Mouse (Mus musculus) kidney, embryonic 14.5 days (tissue): Measurements from ENCODE around the gene Pex16. TPM values are rescaled to one million over a fixed set of nuclear protein-coding genes. Genes with fewer than 3 reads are reported as not detected.
A peak's percentile ranks its signal among the peaks of the same experiment; 100 is the strongest.

Source experiments
- ATAC-seq: fragments of 200-750 bp; cut with Nextera tagmentation; 2 replicates; pipeline ENCODE4 v1.8.0; 2017; ENCODE audit warnings: moderate number of reproducible peaks, mild to moderate bottlenecking, moderate TSS enrichment, moderate library complexity; ENCODE audit not compliant: low FRiP score, low TSS enrichment
- H3K27ac ChIP-seq: fragments of 300-500 bp; sonication (generic); 2 replicates; pipeline ENCODE4 v1.5.1; 2014; ENCODE audit warnings: low read depth, mild to moderate bottlenecking, low read length, moderate library complexity, mixed read lengths
- H3K27me3 ChIP-seq: fragments of 300-500 bp; sonication (generic); 2 replicates; pipeline ENCODE4 v1.6.1; 2014; ENCODE audit warnings: mild to moderate bottlenecking, low read length; ENCODE audit not compliant: control insufficient read depth, insufficient read depth
- H3K36me3 ChIP-seq: fragments of 300-500 bp; sonication (generic); 2 replicates; pipeline ENCODE4 v1.6.1; 2014; ENCODE audit warnings: low read length, mixed read lengths; ENCODE audit not compliant: control insufficient read depth, insufficient read depth
- H3K4me1 ChIP-seq: fragments of 300-500 bp; sonication (generic); 2 replicates; pipeline ENCODE4 v1.6.1; 2014; ENCODE audit warnings: low read length, mixed read lengths; ENCODE audit not compliant: control insufficient read depth, insufficient read depth
- H3K4me2 ChIP-seq: fragments of 300-500 bp; sonication (generic); replicated peaks from 2 replicates; pipeline ENCODE4 v1.6.1; 2014; ENCODE audit warnings: low read depth, mild to moderate bottlenecking, low read length
- H3K4me3 ChIP-seq: fragments of 300-500 bp; sonication (generic); 2 replicates; pipeline ENCODE4 v1.5.1; 2014; ENCODE audit warnings: mild to moderate bottlenecking, low read length
- H3K9ac ChIP-seq: fragments of 300-500 bp; sonication (generic); 2 replicates; pipeline ENCODE4 v1.6.1; 2014; ENCODE audit warnings: low read depth, mild to moderate bottlenecking, low read length, moderate library complexity
- H3K9me3 ChIP-seq: fragments of 300-500 bp; sonication (generic); 2 replicates; pipeline ENCODE4 v1.6.1; 2016; ENCODE audit warnings: low read length; ENCODE audit not compliant: control insufficient read depth
- whole genome bisulfite sequencing: fragments of 180-500 bp; shearing (Covaris S2); extraction: QIAGEN DNeasy Blood & Tissue Kit; methylation state at CpG from one replicate; pipeline ENCODE4 v1.1.7; 2014; 5-methylcytosine and 5-hydroxymethylcytosine counted together
- polyA plus RNA-seq: library from polyadenylated mRNA; unstranded; fragments of >200 nt; fragmentation: Nextera tagmentation; extraction: Ambion mirVana; gene quantifications from 2 replicates; pipeline ENCODE4 v1.2.1, GENCODE M21; 2014

The Pex16 gene
- polyA plus RNA-seq, 1 experiment from 2014 or later: 22.7 TPM

DNA sequence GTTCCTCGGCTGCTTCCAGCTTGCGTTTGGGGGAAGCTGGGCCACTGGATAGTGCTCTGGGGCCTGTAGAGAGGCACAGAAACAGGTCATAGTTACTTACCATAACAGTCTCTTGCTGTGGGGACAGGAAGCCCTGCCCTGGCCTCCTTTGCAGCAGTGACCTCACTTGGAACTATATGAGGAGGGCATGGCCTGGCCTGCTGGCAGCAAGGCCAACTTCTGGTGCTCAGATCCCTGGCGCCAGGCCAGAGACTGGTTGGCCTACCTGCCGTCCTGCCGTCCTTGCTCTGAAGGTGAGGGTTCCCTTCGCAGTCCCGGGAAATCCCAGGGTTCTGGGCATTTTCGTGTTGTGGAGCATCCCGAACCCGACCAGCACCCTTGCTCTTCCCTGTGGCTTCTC is 37.2 kb downstream of the Pex16 start:
- H3K9ac ChIP-seq: no peak overlapping the region
- no peak overlapping the region for H3K4me2 ChIP-seq
- ATAC-seq: no peak
- no peaks in the 10 kb centered on the region for H3K27me3 ChIP-seq
- 93% methylated on average over 10 of the region's 10 CpGs for WGBS
- no peaks in the 10 kb centered on the region for H3K9me3 ChIP-seq
- no peak overlapping the region for H3K27ac ChIP-seq
- H3K4me1 ChIP-seq: no peaks in the 10 kb centered on the region
- peaks cover 90% of the 10 kb centered on the region for H3K36me3 ChIP-seq
- H3K4me3 ChIP-seq: no peak overlapping the region

DNA sequence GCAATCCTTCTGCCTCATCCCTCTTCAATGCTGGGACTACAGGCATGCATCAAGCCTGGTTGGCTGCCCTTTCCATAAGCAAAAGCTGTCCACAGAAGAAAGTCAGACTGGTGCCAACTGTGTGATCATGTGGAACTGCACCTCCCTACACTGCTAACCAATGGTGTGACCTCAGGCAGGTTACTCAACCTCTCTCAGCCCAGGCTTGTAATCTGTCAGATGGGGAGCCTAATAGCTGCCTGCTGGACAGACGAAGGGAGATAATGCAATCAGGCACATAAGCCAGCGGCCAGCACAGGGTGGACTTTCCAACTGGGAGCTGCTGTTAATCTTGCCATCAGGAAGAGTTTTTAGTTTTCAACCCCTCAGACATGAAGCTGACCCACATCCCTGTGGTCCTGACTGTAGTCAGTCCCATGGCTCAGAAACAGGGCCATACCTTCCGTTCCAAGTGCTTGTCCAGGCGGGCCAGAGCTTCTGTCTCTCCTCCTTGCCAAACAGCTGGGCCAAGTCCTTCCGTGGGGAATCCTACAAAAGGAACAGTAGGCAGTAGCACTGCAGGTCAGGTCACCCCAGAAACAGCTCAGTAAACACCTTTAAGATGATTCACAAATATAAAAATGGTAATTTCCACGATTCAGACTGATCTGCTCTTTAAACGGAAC is 47.4 kb downstream of the Pex16 start:
- 93% methylated on average over 7 of the region's 7 CpGs for WGBS
- ATAC-seq: no peak

DNA sequence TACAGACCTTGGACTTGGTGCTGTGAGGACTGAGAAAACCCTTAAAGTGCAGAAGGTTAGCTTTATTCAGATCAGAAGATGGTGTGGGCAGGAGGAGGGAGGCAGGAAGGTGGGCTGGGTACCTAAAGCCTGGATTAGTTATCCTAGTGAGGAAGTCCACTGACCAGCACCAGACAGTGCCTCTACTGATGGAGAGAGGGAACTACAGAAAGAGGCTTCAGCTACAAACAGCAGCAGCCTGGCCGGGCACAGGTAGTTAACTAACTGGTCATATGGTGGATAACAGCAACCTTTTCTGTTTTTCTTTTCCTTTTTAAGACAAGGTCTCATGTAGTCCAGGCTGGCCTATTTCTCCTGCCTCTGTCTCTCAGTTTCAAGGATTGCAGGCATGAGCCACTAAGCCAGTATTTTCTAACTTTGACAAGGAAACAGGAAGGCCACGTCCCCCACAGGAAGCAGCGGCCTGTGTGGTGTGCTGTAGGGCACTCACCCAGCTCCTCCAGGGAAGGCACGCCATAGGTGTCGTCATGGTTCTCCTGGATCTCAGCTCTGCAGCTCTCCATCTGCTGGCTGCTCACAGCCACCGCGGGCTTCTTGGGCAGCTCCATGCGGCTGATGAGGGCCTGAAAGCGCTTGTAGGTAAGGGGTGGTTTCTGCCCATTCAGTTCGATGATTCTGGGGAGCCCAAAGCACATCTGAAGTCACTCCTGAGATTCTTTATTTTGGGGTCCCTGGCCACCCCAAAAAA is 48.1 kb downstream of the Pex16 start:
- H3K36me3 ChIP-seq: peaks cover 73% of the 10 kb centered on the region
- H3K9ac ChIP-seq: no peak overlapping the region
- H3K4me3 ChIP-seq: no peak overlapping the region
- no peak overlapping the region for H3K27ac ChIP-seq
- ATAC-seq: no peak
- WGBS: 68% methylated on average over 10 of the region's 10 CpGs
- H3K27me3 ChIP-seq: no peaks in the 10 kb centered on the region
- no peaks in the 10 kb centered on the region; the same call in 1 of the 2 replicates for H3K4me1 ChIP-seq
- no peaks in the 10 kb centered on the region for H3K9me3 ChIP-seq
- no peak overlapping the region for H3K4me2 ChIP-seq

More for the DNA sequence above, 47.4 kb downstream of the Pex16 start:
- no peaks in the 10 kb centered on the region for H3K9me3 ChIP-seq
- no peaks in the 10 kb centered on the region; the same call in 1 of the 2 replicates for H3K4me1 ChIP-seq
- H3K9ac ChIP-seq: no peak overlapping the region
- no peaks in the 10 kb centered on the region for H3K27me3 ChIP-seq
- H3K4me2 ChIP-seq: no peak overlapping the region
- H3K36me3 ChIP-seq: peaks cover 79% of the 10 kb centered on the region
- no peak overlapping the region for H3K27ac ChIP-seq
- H3K4me3 ChIP-seq: no peak overlapping the region

DNA sequence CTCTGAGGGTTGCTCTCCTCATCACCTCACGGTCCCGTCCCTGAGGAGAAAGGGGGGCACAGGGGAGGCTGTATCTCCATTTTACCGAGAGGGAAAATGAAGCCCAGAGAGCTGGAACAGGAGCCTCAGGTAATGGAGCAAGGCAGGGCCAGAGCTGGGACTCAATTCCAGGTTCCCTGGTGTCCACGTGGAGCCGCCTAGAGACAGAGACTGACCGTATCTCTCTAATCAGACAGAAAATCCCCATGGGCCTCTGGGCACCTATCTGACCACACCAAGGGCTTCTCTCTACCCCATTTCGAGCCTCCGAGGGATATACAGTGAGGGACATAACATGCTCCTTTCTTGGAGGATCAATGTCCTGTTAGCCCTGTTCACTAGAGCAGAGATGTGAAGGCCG is 48.7 kb downstream of the Pex16 start:
- H3K4me3 ChIP-seq: no peak overlapping the region
- peaks cover 67% of the 10 kb centered on the region for H3K36me3 ChIP-seq
- no peak overlapping the region for H3K27ac ChIP-seq
- H3K4me2 ChIP-seq: no peak overlapping the region
- no peaks in the 10 kb centered on the region for H3K9me3 ChIP-seq
- H3K27me3 ChIP-seq: no peaks in the 10 kb centered on the region
- H3K4me1 ChIP-seq: no peaks in the 10 kb centered on the region; the same call in 1 of the 2 replicates
- 92% methylated on average over 9 of the region's 9 CpGs for WGBS
- no peak overlapping the region for H3K9ac ChIP-seq
- no peak for ATAC-seq

DNA sequence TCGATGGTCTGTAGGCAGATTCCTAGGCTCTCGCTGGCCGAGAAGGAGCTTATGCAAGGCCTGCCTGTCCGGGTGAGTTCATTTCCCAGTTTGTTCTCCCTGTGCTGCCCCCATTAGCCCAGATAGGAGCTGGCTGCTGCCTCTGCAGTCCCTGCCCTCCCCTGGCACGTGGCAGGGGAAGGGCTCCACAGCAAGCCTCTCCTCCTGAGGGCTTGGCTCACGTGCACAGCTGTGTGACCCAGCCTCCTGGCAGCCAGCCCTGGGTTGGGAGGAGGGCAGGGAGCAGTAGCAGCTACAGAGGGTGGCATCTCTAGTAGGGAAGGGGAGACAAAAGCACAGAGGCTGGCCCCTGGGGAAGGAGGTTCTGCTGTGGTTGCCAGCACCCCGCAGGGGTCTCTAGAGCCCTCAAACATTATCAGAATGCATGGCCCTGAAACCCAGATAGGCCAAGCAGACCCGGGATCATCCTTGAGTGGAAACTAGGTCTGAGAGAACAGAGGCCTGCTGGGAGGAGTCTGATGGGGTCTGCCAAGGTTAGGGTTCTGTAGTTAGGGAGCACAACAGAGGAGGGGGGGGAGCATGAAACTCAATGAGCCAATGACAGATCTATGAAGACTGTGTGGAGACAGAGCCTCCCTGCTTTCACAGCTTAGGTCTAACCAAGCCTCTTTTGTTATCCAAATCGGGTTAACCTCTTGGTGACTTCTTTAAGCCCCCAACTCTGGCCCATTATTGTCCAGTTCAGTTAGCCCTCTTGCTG is 49.4 kb downstream of the Pex16 start:
- WGBS: 90% methylated on average over 9 of the region's 9 CpGs
- Histone ChIP-seq H3K9me3 (no peaks in the 10 kb centered on the region), H3K9ac (no peak overlapping the region), H3K27ac (peak overlapping the region; percentile 44), H3K4me3 (no peak overlapping the region), H3K36me3 (peaks cover 61% of the 10 kb centered on the region), H3K4me2 (no peak overlapping the region), H3K4me1 (no peaks in the 10 kb centered on the region; the same call in 1 of the 2 replicates), H3K27me3 (no peaks in the 10 kb centered on the region)
- ATAC-seq: no peak

DNA sequence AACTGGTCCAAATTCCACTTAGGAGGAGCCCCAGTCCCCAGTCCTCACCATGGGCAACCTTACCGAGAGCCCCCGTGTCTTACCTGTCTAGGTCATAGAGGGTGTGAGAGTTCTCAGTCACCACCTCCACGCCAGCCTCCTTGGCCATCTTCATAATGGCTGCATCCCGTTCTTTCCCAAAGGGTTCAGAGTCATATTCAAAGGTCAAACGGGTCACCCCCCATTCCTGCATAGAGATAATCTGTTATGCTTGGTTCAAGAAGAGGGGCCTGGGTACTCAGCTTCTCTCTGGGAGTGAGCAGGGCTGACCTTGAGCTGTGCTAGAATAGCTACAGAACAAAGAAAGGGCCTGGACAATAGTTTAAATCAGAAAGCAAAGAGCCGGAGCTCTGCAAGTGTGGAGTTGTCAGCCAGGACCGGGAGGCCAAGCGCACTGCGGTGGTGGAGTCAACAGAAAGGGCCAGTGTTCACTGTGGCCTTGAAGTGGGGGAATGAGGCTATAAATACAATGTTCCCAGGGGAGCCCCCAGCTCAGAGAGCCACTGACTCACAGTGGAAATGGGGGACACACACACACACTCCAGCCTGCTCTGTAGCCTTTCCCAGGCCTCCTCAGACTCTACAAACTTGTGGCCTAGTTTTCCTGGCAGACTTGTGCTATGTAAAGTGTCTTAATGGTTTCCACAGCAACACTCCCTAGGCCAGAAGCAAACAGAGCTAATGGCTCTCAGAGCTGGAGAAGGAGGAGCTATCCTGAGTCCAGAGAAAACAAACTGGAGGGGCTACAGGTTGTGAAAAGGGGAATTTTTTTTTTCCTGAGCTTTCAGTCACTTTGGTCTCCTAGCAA is 50.2 kb downstream of the Pex16 start:
- Histone ChIP-seq H3K9me3 (no peaks in the 10 kb centered on the region), H3K9ac (no peak overlapping the region), H3K27me3 (no peaks in the 10 kb centered on the region), H3K27ac (peak overlapping the region; percentile 44), H3K4me2 (no peak overlapping the region), H3K4me1 (no peaks in the 10 kb centered on the region; the same call in 1 of the 2 replicates), H3K36me3 (peaks cover 53% of the 10 kb centered on the region), H3K4me3 (no peak overlapping the region)
- 74% methylated on average over 9 of the region's 9 CpGs for WGBS
- peak; percentile 47 for ATAC-seq

DNA sequence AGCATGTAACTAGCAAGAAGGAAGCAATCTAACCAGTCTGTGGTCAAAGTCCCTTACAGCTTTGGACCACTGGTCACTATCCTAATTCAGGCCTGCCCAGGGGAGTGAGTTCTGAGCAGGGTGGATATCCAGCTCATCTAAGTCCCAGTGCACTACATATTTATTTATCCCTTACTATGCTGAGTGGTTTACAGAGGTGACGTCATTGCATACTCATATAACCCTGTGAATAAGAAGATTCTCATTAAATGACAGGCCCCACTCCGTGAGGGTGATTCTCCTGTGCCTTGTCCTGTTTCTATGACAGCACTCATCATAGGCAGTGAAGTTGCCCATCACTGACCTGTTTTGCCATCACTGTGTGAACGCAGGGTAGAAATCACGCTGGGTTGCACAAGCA is 50.9 kb downstream of the Pex16 start:
- 89% methylated on average over 4 of the region's 4 CpGs for WGBS
- H3K27ac ChIP-seq: no peak overlapping the region
- no peak overlapping the region for H3K4me3 ChIP-seq
- H3K36me3 ChIP-seq: peaks cover 46% of the 10 kb centered on the region
- ATAC-seq: no peak
- H3K4me2 ChIP-seq: no peak overlapping the region
- no peaks in the 10 kb centered on the region for H3K27me3 ChIP-seq
- no peak overlapping the region for H3K9ac ChIP-seq
- no peaks in the 10 kb centered on the region for H3K9me3 ChIP-seq
- no peaks in the 10 kb centered on the region; the same call in 1 of the 2 replicates for H3K4me1 ChIP-seq

DNA sequence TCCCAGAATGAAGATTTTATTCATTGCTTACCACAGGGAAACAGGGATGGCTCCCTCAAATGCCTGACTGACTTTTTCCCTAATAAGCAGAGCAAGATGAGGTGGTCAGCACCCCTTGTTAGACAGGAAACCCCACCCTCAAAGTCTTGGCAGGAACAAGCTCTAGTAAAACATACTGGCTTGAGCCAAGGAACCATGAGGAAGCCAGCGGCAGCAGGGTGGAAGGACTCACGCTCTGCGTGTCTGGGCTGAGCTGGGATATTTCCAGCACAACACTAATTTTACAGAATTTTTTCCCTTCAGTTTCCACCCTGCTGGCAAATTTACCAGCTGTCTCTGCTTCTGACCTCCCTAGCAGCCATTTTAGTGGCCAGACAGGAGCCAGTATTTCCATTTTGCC is 52.0 kb downstream of the Pex16 start:
- H3K27me3 ChIP-seq: no peaks in the 10 kb centered on the region
- no peak for ATAC-seq
- no peak overlapping the region for H3K4me3 ChIP-seq
- no peak overlapping the region for H3K4me2 ChIP-seq
- H3K9ac ChIP-seq: no peak overlapping the region
- peaks cover 35% of the 10 kb centered on the region for H3K36me3 ChIP-seq
- no peaks in the 10 kb centered on the region for H3K9me3 ChIP-seq
- H3K4me1 ChIP-seq: peaks cover 9% of the 10 kb centered on the region
- WGBS: 75% methylated on average over 3 of the region's 3 CpGs
- no peak overlapping the region for H3K27ac ChIP-seq
